Mouse (Mus musculus): ENCODE measurements around the gene Tsacc. TPM values are rescaled to one million over a fixed set of nuclear protein-coding genes. Genes with fewer than 3 reads are reported as not detected.
"Not testable (repeated sequence)": the region's sequence is repeated elsewhere in the genome, so short reads cannot be mapped to it uniquely, and the experiment has no call there.

Tsacc gene
- polyA plus RNA-seq, 1 experiment from 2014 or later = 17.7 TPM

DNA sequence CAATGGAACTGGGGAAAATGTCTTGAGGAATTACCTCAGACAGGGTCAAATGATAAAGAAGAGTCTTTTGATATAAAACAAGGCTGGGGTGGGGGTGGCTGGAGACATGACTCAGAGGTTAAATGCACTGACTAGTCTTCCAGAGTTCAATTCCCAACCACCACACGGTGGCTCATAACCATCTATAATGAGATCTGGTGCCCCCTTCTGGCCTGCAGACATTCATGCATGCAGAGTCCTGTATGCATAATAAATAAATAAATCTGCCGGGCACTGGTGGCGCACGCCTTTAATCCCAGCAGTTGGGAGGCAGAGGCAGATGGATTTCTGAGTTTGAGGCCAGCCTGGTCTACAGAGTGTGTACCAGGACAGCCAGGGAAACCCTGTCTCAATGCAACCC, 4.8 kb downstream of the Tsacc start:
- H3K4me1 ChIP-seq (replicated peaks; ENCODE audit: control insufficient read depth, insufficient read depth, low read length) = 0 out of 2 replicates have a peak, but pooled peaks cover 3% of the 10 kb centered on the region
- H3K4me3 ChIP-seq (ENCODE audit: low read depth, low read length) = no peak overlapping the region
- WGBS = 61% methylated on average over 4 of the region's 4 CpGs
- H3K27ac ChIP-seq (ENCODE audit: low read depth, low read length) = no peak overlapping the region
- no peaks in the 10 kb centered on the region for H3K27me3 ChIP-seq (replicated peaks; ENCODE audit: control insufficient read depth, insufficient read depth, low read length)
- no peak overlapping the region for H3K9ac ChIP-seq (ENCODE audit: low read depth, low read length)
- no peak for ATAC-seq (replicated peaks; ENCODE audit: low FRiP score)
- DNase-seq (ENCODE audit: low spot score) = no peak
- H3K9me3 ChIP-seq (ENCODE audit: control insufficient read depth, low read length) = no peaks in the 10 kb centered on the region
- H3K36me3 ChIP-seq (ENCODE audit: control insufficient read depth, insufficient read depth, low read length) = no peaks in the 10 kb centered on the region; the same call in 1 of the 2 replicates
- H3K4me2 ChIP-seq = no peak overlapping the region

DNA sequence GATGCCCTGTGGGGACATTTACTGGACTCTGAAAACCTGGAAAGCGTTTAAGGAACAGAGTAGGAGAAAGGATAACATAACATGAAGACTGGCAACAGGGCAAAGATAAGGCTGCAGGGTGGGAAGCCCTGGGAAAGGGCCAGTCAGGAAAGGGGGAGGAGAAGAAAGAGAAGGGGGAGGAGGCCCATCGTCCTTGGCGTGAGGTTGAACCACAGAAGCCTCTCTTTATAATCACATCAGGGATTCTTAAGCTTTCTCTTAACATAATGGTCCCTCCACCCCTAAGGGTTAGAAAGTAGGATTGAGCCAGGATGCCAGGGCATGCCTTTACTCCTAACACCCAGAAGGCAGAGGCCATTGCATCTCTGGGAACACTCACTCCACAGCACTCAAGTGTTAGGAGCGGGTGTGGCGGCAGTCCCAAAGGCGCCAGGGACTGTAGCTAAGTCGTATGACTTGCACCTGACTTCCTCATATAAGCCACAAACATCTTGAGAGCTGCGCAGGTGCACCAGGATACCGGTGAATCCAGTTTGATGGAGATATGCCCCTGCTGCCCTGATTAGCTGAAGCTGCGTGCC, 8.6 kb downstream of the Tsacc start:
- not testable (repeated sequence) for ATAC-seq (replicated peaks; ENCODE audit: low FRiP score); H3K4me1 ChIP-seq (replicated peaks; ENCODE audit: control insufficient read depth, insufficient read depth, low read length); H3K9ac ChIP-seq (ENCODE audit: low read depth, low read length); H3K9me3 ChIP-seq (ENCODE audit: control insufficient read depth, low read length); DNase-seq (ENCODE audit: low spot score); H3K36me3 ChIP-seq (ENCODE audit: control insufficient read depth, insufficient read depth, low read length); H3K27ac ChIP-seq (ENCODE audit: low read depth, low read length); H3K4me2 ChIP-seq; H3K27me3 ChIP-seq (replicated peaks; ENCODE audit: control insufficient read depth, insufficient read depth, low read length); H3K4me3 ChIP-seq (ENCODE audit: low read depth, low read length)
- WGBS = 69% methylated on average over 8 of the region's 10 CpGs

DNA sequence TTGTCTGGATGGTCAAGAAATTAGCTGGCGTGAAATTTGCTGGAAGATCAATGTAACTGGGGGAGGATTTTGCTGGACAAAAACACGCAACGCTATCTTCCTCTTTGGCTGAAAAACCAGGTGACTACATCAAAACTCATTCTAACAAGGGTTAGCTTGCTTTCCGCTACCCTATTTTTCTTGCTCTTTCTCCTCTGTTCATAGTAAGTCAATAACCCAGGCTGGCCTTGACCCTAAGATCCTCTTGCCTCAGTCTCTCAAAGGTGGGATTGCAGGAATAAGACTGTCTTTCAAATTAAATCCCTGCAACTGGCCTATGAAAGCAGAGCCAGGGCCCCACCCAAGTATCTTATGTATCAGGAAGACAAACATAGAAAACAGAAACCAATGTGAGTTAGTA, 9.7 kb downstream of the Tsacc start, which contains the start of gene Gm38392:
Gene Gm38392, minus strand, starts transcription at position 101 of the 400 bp plus-strand sequence.
- Histone ChIP-seq H3K27ac (ENCODE audit: low read depth, low read length) (no peak within 1 kb of the TSS), H3K4me3 (ENCODE audit: low read depth, low read length) (no peak within 1 kb of the TSS), H3K4me1 (replicated peaks; ENCODE audit: control insufficient read depth, insufficient read depth, low read length) (no peaks in the 10 kb centered on the region), H3K9me3 (ENCODE audit: control insufficient read depth, low read length) (no peaks in the 10 kb centered on the region), H3K9ac (ENCODE audit: low read depth, low read length) (no peak within 1 kb of the TSS), H3K36me3 (ENCODE audit: control insufficient read depth, insufficient read depth, low read length) (no peaks in the 10 kb centered on the region; the same call in 1 of the 2 replicates), H3K4me2 (no peak within 1 kb of the TSS), H3K27me3 (replicated peaks; ENCODE audit: control insufficient read depth, insufficient read depth, low read length) (no peaks in the 10 kb centered on the region)
- DNase-seq (ENCODE audit: low spot score) (no peak), ATAC-seq (replicated peaks; ENCODE audit: low FRiP score) (no peak)
- 96% methylated on average over 4 of the region's 4 CpGs for WGBS

DNA sequence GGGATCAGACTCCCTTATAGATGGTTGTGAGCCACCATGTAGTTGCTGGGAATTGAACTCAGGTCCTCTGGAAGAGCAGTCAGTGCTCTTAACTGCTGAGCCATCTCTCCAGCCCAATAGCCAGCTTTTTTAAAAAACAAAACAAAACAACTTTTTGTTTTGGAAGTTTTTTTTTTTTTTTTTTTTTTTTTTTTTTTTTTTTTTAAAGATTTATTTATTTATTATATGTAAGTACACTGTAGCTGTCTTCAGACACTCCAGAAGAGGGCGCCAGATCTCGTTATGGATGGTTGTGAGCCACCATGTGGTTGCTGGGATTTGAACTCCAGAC, 11.3 kb downstream of the Tsacc start:
- not testable (repeated sequence) for H3K36me3 ChIP-seq (ENCODE audit: control insufficient read depth, insufficient read depth, low read length); H3K9ac ChIP-seq (ENCODE audit: low read depth, low read length); H3K27me3 ChIP-seq (replicated peaks; ENCODE audit: control insufficient read depth, insufficient read depth, low read length); H3K9me3 ChIP-seq (ENCODE audit: control insufficient read depth, low read length); ATAC-seq (replicated peaks; ENCODE audit: low FRiP score); H3K4me1 ChIP-seq (replicated peaks; ENCODE audit: control insufficient read depth, insufficient read depth, low read length); H3K4me3 ChIP-seq (ENCODE audit: low read depth, low read length); H3K4me2 ChIP-seq; H3K27ac ChIP-seq (ENCODE audit: low read depth, low read length); DNase-seq (ENCODE audit: low spot score)
- WGBS = no CpG with 5 or more reads among the region's 2 CpGs

DNA sequence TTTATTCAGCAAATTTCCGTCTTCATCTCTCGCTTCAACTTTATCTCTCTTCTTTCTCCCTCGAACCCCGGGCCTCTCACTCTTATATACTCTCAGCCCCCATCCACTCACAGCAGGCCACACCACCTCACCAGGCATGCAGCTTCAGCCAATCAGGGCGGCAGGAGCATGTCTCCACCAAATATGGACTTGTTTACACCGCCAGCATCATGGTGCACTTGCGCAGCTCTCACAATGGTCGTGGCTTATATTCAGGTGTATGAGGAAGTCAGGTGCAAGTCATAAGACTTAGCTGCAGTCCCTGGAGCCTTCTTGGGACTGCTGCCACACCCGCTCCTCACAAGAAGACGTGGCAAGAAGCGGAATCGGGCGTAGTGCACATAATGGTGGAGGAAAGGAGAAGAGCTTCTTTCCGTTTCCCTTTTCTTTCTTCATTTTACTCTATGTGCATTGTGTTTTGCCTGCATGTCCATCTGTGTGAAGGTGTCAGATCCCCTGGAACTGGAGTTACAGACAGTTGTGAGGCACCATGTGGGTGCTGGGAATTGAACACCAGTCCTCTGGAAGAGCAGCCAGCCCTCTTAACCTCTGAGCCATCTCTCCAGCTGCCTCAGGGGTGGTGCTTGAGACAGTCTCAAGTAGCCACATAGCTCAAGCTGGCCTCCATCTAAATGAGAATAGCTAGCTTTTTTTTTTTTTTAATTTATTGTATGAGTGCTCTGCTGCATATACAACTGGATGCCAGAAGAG, 11.8 kb downstream of the Tsacc start:
- H3K4me3 ChIP-seq (ENCODE audit: low read depth, low read length); H3K9ac ChIP-seq (ENCODE audit: low read depth, low read length); DNase-seq (ENCODE audit: low spot score); ATAC-seq (replicated peaks; ENCODE audit: low FRiP score); H3K36me3 ChIP-seq (ENCODE audit: control insufficient read depth, insufficient read depth, low read length); H3K9me3 ChIP-seq (ENCODE audit: control insufficient read depth, low read length); H3K4me2 ChIP-seq; H3K4me1 ChIP-seq (replicated peaks; ENCODE audit: control insufficient read depth, insufficient read depth, low read length); H3K27me3 ChIP-seq (replicated peaks; ENCODE audit: control insufficient read depth, insufficient read depth, low read length); H3K27ac ChIP-seq (ENCODE audit: low read depth, low read length): not testable (repeated sequence)
- 94% methylated on average over 14 of the region's 14 CpGs for WGBS

DNA sequence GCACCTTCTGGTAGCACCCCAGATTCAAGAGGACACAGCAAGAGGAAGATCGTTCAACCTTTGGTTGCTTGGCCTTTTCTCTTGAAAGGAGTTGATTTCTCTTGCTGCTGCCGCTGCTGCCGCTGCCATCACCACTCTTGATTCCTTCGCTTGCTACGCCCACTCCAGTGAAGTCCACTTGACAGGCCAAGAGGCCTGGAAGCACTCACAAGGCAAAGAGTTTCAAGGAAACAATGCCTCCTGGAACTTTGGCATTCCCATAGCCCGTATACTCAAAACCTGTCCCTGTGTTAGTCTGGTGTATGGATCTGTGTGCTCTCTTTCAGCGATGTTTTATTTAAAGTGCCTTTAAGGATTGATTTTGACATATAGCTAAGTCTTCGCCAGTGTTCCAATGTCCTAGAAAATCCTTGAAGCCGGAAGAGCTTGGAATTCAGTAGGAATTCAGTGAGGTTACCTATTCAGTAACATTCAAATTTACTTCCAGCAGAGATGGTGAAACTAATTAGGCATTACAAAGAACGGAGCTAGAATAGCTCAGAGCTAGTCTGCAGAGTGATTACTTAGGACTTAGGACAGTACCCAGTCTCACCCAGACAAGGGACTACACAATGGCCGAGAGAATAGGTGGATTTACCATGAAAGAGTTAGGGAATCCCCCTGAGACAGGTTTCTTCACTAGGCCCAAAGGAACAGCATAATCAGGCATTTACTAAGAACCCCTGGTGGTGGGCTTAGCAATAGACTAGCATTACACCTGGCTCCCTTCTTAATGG, 15.5 kb downstream of the Tsacc start:
- not testable (repeated sequence) for H3K4me2 ChIP-seq; H3K36me3 ChIP-seq (ENCODE audit: control insufficient read depth, insufficient read depth, low read length); H3K4me3 ChIP-seq (ENCODE audit: low read depth, low read length); H3K4me1 ChIP-seq (replicated peaks; ENCODE audit: control insufficient read depth, insufficient read depth, low read length); H3K27ac ChIP-seq (ENCODE audit: low read depth, low read length); H3K9me3 ChIP-seq (ENCODE audit: control insufficient read depth, low read length); DNase-seq (ENCODE audit: low spot score); H3K9ac ChIP-seq (ENCODE audit: low read depth, low read length); ATAC-seq (replicated peaks; ENCODE audit: low FRiP score); H3K27me3 ChIP-seq (replicated peaks; ENCODE audit: control insufficient read depth, insufficient read depth, low read length)
- WGBS = 73% methylated on average over 11 of the region's 11 CpGs

DNA sequence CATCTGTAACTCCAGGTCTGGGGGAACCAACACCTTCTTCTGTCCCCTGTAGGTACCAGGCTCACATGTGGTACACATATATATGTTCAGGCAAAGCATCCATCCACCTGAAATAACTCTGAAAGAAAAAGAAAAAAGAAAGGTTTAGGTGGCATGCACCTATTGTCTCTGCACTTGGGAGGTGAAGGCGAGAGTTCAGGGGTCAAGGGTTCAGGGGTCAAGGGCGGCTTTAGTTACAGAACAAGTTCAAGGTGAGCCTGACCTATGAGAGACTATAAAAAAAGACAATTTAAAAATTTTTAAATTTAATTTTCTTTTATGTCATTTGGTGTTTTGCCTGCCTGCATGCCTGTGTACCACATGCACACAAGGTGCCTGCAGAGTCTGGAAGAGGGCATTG, 16.8 kb downstream of the Tsacc start:
- no peak for ATAC-seq (replicated peaks; ENCODE audit: low FRiP score)
- no peaks in the 10 kb centered on the region for H3K4me1 ChIP-seq (replicated peaks; ENCODE audit: control insufficient read depth, insufficient read depth, low read length)

DNA sequence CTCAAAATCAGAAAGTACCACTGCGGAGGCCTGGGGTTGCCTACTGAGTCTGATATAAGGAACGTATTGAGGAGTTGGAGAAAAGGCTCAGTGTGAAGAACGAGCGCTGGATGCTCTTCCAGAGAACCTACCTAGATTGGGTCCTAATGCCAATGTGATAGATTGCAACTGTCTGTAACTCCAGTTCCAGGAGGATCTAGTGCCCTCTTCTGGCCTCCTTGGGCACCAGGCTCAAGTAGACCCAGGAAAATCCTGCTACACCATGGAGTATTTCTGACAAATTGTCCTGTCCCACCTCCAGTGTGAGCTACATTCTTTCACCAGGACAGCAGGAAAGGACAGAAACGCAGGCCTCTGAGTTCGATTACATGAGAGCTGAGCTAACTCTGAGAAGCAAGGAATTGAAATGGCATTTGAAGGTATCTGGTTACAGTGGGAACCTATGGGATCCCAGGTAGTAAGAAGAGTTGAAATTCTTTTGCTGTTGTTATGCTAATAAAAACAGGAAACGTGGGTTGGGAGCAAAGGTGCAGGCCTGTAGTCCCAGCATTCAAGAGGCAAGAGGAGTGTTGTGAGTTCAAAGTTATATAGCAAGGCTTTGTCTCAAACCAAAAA, 20.2 kb downstream of the Tsacc start:
- no peak overlapping the region for H3K27ac ChIP-seq (ENCODE audit: low read depth, low read length)
- H3K4me3 ChIP-seq (ENCODE audit: low read depth, low read length) = no peak overlapping the region
- H3K4me1 ChIP-seq (replicated peaks; ENCODE audit: control insufficient read depth, insufficient read depth, low read length) = no peaks in the 10 kb centered on the region
- no peak overlapping the region for H3K4me2 ChIP-seq
- no peaks in the 10 kb centered on the region for H3K27me3 ChIP-seq (replicated peaks; ENCODE audit: control insufficient read depth, insufficient read depth, low read length)
- H3K9me3 ChIP-seq (ENCODE audit: control insufficient read depth, low read length) = no peaks in the 10 kb centered on the region
- WGBS = 40% methylated on average over 7 of the region's 7 CpGs
- ATAC-seq (replicated peaks; ENCODE audit: low FRiP score) (no peak), DNase-seq (ENCODE audit: low spot score) (no peak)
- H3K9ac ChIP-seq (ENCODE audit: low read depth, low read length) = no peak overlapping the region
- H3K36me3 ChIP-seq (ENCODE audit: control insufficient read depth, insufficient read depth, low read length) = no peaks in the 10 kb centered on the region

More for the DNA sequence above, 16.8 kb downstream of the Tsacc start:
- H3K4me2 ChIP-seq = no peak overlapping the region
- H3K4me3 ChIP-seq (ENCODE audit: low read depth, low read length) = no peak overlapping the region
- H3K36me3 ChIP-seq (ENCODE audit: control insufficient read depth, insufficient read depth, low read length) = no peaks in the 10 kb centered on the region
- WGBS = 85% methylated on average over 2 of the region's 2 CpGs
- no peaks in the 10 kb centered on the region for H3K9me3 ChIP-seq (ENCODE audit: control insufficient read depth, low read length)
- no peak overlapping the region for H3K9ac ChIP-seq (ENCODE audit: low read depth, low read length)
- H3K27ac ChIP-seq (ENCODE audit: low read depth, low read length) = no peak overlapping the region
- no peak for DNase-seq (ENCODE audit: low spot score)
- no peaks in the 10 kb centered on the region for H3K27me3 ChIP-seq (replicated peaks; ENCODE audit: control insufficient read depth, insufficient read depth, low read length)

All from liver, embryonic 11.5 days (tissue).